Mouse (Mus musculus) forebrain, embryonic 12.5 days (tissue): ENCODE measurements at regions not wholly inside any gene's neighbourhood (a gene's known extent, or its start where the extent isn't known, plus 50 kb on each side); places are given as distances from the start of the nearest gene placed in this dataset.
"Not testable (repeated sequence)": the region's sequence is repeated elsewhere in the genome, so short reads cannot be mapped to it uniquely, and the experiment has no call there.

Experiments used
- ATAC-seq: fragments of 200-750 bp; cut with Nextera tagmentation; 2 replicates; pipeline ENCODE4 v1.8.0; 2017; ENCODE audit warnings: moderate TSS enrichment; ENCODE audit not compliant: low FRiP score
- H3K27ac ChIP-seq: fragments of 300-500 bp; sonication (generic); 2 replicates; pipeline ENCODE4 v1.5.1; 2016; ENCODE audit warnings: mild to moderate bottlenecking
- H3K27me3 ChIP-seq: fragments of 300-500 bp; sonication (generic); 2 replicates; pipeline ENCODE4 v1.6.1; 2016; ENCODE audit warnings: mild to moderate bottlenecking
- H3K36me3 ChIP-seq: fragments of 300-500 bp; sonication (generic); replicated peaks from 2 replicates; pipeline ENCODE4 v1.6.1; 2016; ENCODE audit warnings: mild to moderate bottlenecking
- H3K4me1 ChIP-seq: fragments of 300-500 bp; sonication (generic); 2 replicates; pipeline ENCODE4 v1.6.1; 2016
- H3K4me2 ChIP-seq: fragments of 300-500 bp; sonication (generic); 2 replicates; pipeline ENCODE4 v1.6.1; 2016; ENCODE audit warnings: mild to moderate bottlenecking, moderate library complexity
- H3K4me3 ChIP-seq: fragments of 300-500 bp; sonication (generic); replicated peaks from 2 replicates; pipeline ENCODE4 v1.5.1; 2016; ENCODE audit warnings: mild to moderate bottlenecking
- H3K9ac ChIP-seq: fragments of 300-500 bp; sonication (generic); 2 replicates; pipeline ENCODE4 v1.6.1; 2016; ENCODE audit warnings: mild to moderate bottlenecking
- H3K9me3 ChIP-seq: fragments of 300-500 bp; sonication (generic); 2 replicates; pipeline ENCODE4 v1.6.1; 2016
- WGBS: fragments of 180-500 bp; shearing (Covaris S2); methylation state at CpG from one replicate; pipeline ENCODE4 v1.1.7; 2016; 5-methylcytosine and 5-hydroxymethylcytosine counted together

DNA sequence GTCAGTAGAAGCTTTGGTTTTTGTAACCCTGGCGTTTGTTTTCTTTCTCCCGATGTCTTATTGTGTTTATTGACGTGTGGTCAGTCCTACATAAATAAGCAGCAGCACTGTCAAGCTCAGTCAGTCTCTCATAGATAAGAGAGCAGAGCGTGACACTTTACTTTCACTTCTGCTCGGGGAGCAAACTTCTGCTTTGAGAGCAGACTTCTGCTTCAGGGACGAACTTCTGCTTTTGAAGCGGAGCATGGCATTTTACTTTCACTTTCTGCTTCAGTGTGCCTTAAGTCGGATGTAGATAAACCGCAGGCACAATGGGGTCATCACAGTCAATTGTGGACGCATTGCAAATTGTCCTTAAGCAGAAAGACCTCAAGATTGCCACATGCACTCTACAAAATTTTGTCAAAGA, 466.0 kb downstream of the Gm11232 start:
- H3K36me3 ChIP-seq, result no peaks in the 10 kb centered on the region
- H3K4me2 ChIP-seq, result no peak overlapping the region
- H3K4me3 ChIP-seq, result no peak overlapping the region
- H3K9me3 ChIP-seq, result peaks cover 12% of the 10 kb centered on the region; the same call in 1 of the 2 replicates
- H3K9ac ChIP-seq, result no peak overlapping the region
- H3K27me3 ChIP-seq, result no peaks in the 10 kb centered on the region
- 96% methylated on average over 10 of the region's 10 CpGs for WGBS
- H3K4me1 ChIP-seq, result no peaks in the 10 kb centered on the region
- ATAC-seq, result no peak
- H3K27ac ChIP-seq, result no peak overlapping the region

DNA sequence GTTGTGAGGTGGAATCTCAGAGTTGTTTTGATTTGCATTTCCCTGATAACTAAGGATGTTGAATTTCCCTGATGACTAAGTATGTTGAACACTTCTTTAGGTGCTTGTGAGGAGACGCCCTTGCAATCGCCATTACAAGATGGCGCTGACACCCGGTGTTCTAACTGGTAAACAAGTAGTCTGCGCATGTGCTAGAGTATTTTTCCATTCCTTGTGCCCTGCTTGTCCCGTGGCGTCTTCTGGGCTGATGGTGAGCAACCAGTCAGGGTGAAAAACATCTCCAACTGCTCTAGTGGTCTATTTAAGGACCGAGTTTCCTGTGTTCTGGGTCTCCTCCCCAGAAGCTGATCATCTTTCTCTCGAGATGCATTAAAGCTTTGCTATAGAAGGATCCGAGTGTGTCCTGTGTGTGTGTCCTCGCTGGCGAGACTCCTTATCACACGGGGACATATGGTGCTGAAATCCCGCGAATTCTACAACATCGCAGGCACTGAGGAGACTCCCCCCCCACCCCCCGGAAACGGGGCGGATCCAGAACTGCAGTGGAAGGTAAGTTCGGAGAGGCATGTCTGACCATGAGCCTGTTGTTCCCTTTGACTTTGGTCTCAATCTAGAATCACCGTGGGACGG, 466.5 kb downstream of the Gm11232 start:
- not testable (repeated sequence) for H3K36me3 ChIP-seq, H3K4me1 ChIP-seq, H3K27me3 ChIP-seq, ATAC-seq, H3K4me3 ChIP-seq, H3K4me2 ChIP-seq, H3K27ac ChIP-seq, H3K9ac ChIP-seq
- H3K9me3 ChIP-seq, result peaks cover 12% of the 10 kb centered on the region; the same call in 1 of the 2 replicates
- WGBS, result 96% methylated on average over 22 of the region's 22 CpGs

DNA sequence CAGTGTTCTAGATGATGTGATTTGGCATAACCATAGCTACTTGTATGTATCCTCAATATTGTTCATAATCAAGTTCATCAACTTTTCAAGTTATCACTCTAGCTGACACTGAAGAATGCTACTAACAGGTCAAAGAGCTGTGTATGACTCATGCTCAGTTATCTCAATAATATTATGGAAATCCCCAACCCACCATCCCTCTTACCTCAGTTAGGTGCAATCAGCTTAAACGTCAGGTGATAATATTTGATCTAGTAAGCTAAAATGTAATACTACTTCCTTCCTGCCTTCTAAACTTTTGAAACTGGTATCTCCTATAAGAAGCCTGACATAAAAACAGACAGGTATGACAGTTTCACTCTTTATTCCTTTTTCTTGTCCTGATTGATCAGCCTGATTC, 474.6 kb downstream of the Gm11232 start:
- 90% methylated on average over 1 of the region's 1 CpGs for WGBS
- H3K27me3 ChIP-seq, result no peaks in the 10 kb centered on the region
- H3K9me3 ChIP-seq, result no peaks in the 10 kb centered on the region
- H3K4me3 ChIP-seq, result no peak overlapping the region
- H3K27ac ChIP-seq, result no peak overlapping the region
- no peaks in the 10 kb centered on the region for H3K4me1 ChIP-seq
- no peak for ATAC-seq
- H3K9ac ChIP-seq, result no peak overlapping the region
- no peak overlapping the region for H3K4me2 ChIP-seq
- no peaks in the 10 kb centered on the region for H3K36me3 ChIP-seq

DNA sequence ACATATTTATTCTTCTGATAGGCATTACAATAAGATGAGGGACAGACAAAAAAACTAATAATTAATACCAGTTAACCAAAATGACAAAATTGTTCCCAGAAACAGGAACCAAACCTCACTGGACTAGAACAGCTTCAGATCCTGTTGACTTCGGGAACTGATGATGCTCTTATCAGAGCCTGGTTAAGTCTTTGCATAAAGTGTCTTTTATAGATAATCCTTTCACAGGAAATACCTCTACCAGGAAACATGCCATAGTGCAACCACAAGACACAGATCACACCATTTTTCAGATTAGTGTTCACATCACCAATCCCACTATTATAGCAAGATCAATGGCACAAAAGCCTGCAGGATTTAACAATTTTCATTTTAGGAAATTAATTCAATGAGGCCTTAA, 478.1 kb downstream of the Gm11232 start:
- no peaks in the 10 kb centered on the region for H3K9me3 ChIP-seq
- WGBS, result 79% methylated on average over 1 of the region's 1 CpGs
- H3K9ac ChIP-seq, result no peak overlapping the region
- no peak overlapping the region for H3K27ac ChIP-seq
- H3K4me1 ChIP-seq, result no peaks in the 10 kb centered on the region
- no peaks in the 10 kb centered on the region for H3K27me3 ChIP-seq
- no peak for ATAC-seq
- no peaks in the 10 kb centered on the region for H3K36me3 ChIP-seq
- no peak overlapping the region for H3K4me3 ChIP-seq
- H3K4me2 ChIP-seq, result no peak overlapping the region

DNA sequence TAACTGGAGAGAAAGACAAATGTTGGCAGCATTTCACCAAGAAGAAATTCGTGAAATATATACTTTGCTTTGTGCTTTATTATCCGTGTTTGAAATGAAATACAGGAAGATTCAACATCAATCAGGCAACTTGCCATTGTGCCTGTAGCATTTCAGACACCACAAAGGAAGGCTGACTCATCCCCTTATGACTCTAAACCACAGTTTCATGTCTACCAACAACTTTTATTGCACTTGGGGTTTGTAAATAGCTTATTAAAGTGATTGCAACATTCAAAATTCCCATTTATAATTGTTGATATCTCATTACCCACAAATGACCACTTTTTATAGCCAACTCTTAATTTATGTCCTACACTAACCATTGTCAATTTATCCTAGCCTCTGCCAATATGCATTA, 497.9 kb downstream of the Gm11232 start:
- no peaks in the 10 kb centered on the region for H3K27me3 ChIP-seq
- no peak overlapping the region for H3K4me2 ChIP-seq
- no peak overlapping the region for H3K9ac ChIP-seq
- H3K4me3 ChIP-seq, result no peak overlapping the region
- WGBS, result 92% methylated on average over 2 of the region's 2 CpGs
- no peak overlapping the region for H3K27ac ChIP-seq
- ATAC-seq, result no peak
- no peaks in the 10 kb centered on the region for H3K4me1 ChIP-seq
- no peaks in the 10 kb centered on the region for H3K36me3 ChIP-seq
- H3K9me3 ChIP-seq, result no peaks in the 10 kb centered on the region

DNA sequence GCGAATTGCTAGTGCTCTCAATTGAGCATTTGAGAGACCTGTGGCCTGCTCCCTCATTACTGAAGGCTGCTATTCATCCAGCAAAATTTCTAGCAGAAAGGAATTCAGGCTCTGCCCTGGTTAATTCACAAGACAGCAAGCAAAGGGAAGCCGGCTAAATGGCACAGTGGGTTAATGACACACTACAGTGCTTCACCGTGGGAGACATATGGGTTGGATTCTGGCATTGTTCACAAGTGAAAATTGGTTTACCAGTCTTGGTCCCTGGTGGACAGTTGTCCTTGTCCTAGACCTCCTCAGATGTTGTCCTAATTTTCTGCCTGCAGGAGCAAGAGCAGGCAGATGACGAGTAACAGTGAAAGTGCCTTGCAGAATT, 527.3 kb downstream of the Gm11232 start:
- WGBS, result 3% methylated on average over 4 of the region's 4 CpGs
- Histone ChIP-seq H3K36me3 (no peaks in the 10 kb centered on the region), H3K4me1 (peaks cover 12% of the 10 kb centered on the region), H3K9ac (no peak overlapping the region), H3K9me3 (no peaks in the 10 kb centered on the region), H3K27me3 (no peaks in the 10 kb centered on the region), H3K4me3 (no peak overlapping the region), H3K4me2 (no peak overlapping the region), H3K27ac (peak overlapping the region; percentile 86)
- ATAC-seq, result peak; percentile 91

DNA sequence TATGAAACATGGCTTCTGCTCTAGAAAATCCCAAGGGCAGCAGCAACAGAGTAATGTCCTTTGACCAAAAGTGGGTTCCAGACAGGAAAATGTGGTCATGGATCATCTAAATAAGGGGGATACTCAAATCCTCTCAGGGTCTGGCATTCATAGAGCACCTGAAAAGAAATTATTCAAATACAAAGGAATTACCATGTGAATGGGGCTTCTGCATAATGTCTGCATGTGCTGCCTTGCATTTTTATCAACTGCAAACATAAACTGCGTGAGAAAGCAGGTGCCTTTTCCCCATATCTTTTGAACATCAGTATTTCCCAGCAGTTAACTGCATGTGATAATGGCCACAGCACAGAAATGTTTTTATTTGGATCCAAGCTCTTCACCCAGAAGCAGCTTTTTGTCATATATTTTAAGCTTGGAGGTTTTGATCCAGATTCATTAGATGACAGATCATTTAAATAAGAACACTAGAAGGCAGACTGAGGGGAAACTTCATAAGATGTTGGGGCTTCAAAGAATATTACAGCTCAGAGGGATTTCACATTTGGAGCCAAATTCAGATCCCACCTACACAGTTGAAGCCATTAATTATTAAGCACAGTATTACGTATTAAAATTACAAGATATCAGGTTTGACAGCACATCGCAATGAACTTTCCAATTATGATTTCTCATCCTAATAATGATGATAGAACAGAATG, 527.8 kb downstream of the Gm11232 start:
- H3K27ac ChIP-seq, result peak overlapping the region; percentile 86
- ATAC-seq, result peak; percentile 81
- H3K27me3 ChIP-seq, result no peaks in the 10 kb centered on the region
- H3K4me1 ChIP-seq, result peaks cover 12% of the 10 kb centered on the region
- H3K4me2 ChIP-seq, result no peak overlapping the region
- no peak overlapping the region for H3K4me3 ChIP-seq
- WGBS, result 21% methylated on average over 3 of the region's 3 CpGs
- H3K36me3 ChIP-seq, result no peaks in the 10 kb centered on the region
- no peaks in the 10 kb centered on the region for H3K9me3 ChIP-seq
- H3K9ac ChIP-seq, result no peak overlapping the region

DNA sequence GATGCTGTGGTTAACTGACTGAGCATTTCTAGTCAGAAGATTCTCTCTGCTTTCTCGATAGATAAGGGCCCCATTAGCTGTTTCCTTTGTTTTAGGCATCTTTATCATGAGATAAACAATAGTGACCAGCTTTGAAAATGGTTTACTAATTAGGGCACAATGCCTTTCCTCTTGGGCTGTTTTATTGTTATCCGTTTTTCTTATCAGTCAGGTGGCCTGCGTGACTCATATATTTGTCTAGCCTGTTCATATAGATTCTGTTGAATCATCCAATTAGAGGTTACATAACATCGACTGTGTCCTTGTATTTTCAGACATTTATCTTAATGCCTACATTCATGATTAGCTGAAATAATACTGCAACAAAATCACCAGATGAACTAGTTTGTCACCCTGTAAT, 531.1 kb downstream of the Gm11232 start:
- Histone ChIP-seq H3K4me3 (no peak overlapping the region), H3K4me1 (peaks cover 12% of the 10 kb centered on the region), H3K27me3 (no peaks in the 10 kb centered on the region), H3K9ac (no peak overlapping the region), H3K27ac (no peak overlapping the region), H3K36me3 (no peaks in the 10 kb centered on the region), H3K4me2 (no peak overlapping the region), H3K9me3 (no peaks in the 10 kb centered on the region)
- 75% methylated on average over 4 of the region's 4 CpGs for WGBS
- no peak for ATAC-seq

DNA sequence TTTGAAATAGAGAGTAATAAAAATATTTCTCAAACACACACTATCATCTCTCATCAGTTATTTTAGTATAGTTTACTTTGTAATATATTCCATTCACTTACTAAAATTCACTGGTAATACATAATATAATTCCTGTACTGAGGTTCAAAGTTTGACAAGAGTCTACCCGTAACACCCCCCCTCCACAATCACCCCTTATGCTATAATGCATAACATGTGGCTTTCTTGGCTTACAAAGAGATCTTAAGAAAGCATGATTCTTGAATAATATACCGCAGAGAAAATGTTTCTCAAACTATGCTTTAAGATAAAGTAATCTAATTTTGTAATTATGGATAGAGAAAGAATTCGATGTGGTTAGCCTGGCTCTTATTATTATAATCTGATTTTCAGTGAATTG, 539.7 kb downstream of the Gm11232 start:
- no peaks in the 10 kb centered on the region for H3K4me1 ChIP-seq
- no peak overlapping the region for H3K4me3 ChIP-seq
- no peak for ATAC-seq
- H3K27me3 ChIP-seq, result no peaks in the 10 kb centered on the region
- H3K27ac ChIP-seq, result no peak overlapping the region
- H3K36me3 ChIP-seq, result no peaks in the 10 kb centered on the region
- WGBS, result 78% methylated on average over 3 of the region's 3 CpGs
- H3K4me2 ChIP-seq, result no peak overlapping the region
- H3K9ac ChIP-seq, result no peak overlapping the region
- no peaks in the 10 kb centered on the region for H3K9me3 ChIP-seq

DNA sequence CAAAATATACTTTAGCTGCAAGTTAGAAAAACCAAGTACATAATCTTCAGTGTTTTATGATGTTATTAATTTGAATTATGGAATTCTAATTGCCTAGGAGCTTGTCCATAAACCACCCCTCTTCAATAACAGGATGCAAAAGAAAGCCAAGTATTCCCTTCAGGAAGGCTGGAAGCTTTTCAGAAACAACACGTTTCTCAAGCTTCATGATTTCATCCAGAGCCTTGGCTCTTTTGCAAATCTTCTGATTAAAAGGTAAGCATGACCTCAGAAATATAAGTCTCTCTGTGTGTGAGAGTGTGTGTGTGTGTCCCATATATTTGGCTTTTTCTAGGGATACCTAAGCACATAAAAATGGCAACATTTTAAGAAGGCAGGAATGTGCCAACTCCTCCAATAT, 570.0 kb downstream of the Gm11232 start:
- no peaks in the 10 kb centered on the region for H3K4me1 ChIP-seq
- H3K4me2 ChIP-seq, result no peak overlapping the region
- H3K36me3 ChIP-seq, result no peaks in the 10 kb centered on the region
- no peak overlapping the region for H3K27ac ChIP-seq
- ATAC-seq, result no peak
- H3K9me3 ChIP-seq, result no peaks in the 10 kb centered on the region
- no peak overlapping the region for H3K9ac ChIP-seq
- H3K27me3 ChIP-seq, result no peaks in the 10 kb centered on the region
- H3K4me3 ChIP-seq, result no peak overlapping the region
- 72% methylated on average over 1 of the region's 1 CpGs for WGBS

DNA sequence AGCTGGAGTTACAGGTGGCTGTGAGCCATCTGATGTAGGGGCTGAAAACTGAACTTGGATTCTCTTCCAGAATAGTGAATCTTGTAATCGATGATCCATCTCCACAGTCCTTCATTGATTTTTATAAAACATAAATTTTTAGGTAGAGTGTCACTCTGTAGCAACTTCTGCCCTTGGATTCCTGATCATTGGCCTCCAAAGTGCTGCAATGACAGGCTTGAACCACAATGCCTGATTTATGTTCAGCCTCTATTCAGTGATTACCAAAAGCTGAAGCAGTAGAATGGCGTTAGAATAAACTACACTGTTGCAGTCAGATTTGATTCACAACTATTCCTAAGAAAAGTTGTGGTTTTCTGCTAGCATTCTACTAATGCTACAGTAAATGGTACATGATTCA, 580.1 kb downstream of the Gm11232 start:
- no peaks in the 10 kb centered on the region for H3K27me3 ChIP-seq
- H3K9ac ChIP-seq, result no peak overlapping the region
- no peak overlapping the region for H3K27ac ChIP-seq
- no peaks in the 10 kb centered on the region for H3K36me3 ChIP-seq
- no peaks in the 10 kb centered on the region for H3K9me3 ChIP-seq
- H3K4me2 ChIP-seq, result no peak overlapping the region
- H3K4me1 ChIP-seq, result no peaks in the 10 kb centered on the region
- WGBS, result 95% methylated on average over 2 of the region's 2 CpGs
- ATAC-seq, result no peak
- H3K4me3 ChIP-seq, result no peak overlapping the region

DNA sequence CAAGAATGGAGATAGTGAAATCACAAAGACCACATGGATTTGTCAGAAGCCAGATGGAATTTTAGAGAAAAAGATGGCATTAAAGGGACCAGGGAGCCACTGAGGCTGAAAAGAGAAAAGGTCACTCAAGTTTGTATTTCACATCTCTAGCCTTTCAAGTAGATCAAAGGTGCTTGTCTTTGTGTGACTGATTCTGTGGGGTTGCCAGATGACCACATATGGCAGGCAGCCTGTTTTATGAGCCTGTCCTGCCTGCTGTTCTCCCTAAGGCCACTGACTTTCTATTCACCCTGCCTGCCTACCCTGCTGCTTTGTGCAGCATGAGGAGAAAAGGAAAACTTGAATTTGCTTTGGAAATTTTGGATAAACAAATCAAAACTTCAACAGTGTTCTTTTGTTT, 592.0 kb downstream of the Gm11232 start:
- Histone ChIP-seq H3K4me2 (no peak overlapping the region), H3K27me3 (no peaks in the 10 kb centered on the region), H3K27ac (no peak overlapping the region), H3K36me3 (no peaks in the 10 kb centered on the region), H3K9me3 (no peaks in the 10 kb centered on the region), H3K4me3 (no peak overlapping the region), H3K9ac (no peak overlapping the region), H3K4me1 (no peaks in the 10 kb centered on the region)
- ATAC-seq, result no peak

DNA sequence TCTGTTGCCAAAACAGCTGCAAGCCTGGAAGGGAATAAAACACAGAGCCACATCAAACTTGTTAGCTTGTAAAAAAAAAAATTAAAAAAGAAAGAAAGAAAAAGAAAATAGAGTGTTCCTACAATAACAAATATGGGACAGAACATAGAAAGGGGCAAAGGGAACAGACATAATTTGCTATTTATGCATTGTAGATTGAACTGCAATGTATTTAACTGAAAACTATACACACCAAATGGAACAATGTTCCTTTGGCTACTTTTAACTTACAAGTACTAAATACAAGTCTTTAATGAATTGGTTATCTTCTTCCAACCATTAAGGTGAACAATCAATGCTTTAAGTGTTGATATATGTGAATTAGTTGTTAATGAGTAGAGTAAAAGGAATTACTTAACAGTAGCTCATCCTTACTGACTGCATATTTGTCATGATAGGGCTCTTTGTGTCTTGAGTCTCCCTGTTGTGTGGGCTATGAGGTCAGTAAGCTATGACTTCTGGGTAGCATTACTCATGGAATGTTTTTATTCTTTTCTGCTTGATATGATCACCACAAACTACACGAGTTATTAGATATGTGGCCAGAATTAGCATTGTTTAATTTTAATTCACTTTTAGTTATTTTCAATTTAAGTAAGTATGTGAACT, 597.0 kb upstream of the Megf9 start:
- ATAC-seq, result no peak

More for the DNA sequence above, 597.0 kb upstream of the Megf9 start:
- Histone ChIP-seq H3K27ac (no peak overlapping the region), H3K36me3 (no peaks in the 10 kb centered on the region), H3K4me3 (no peak overlapping the region), H3K4me2 (no peak overlapping the region), H3K4me1 (peaks cover 3% of the 10 kb centered on the region; the same call in 1 of the 2 replicates), H3K27me3 (no peaks in the 10 kb centered on the region), H3K9ac (no peak overlapping the region), H3K9me3 (no peaks in the 10 kb centered on the region)
- 64% methylated on average over 1 of the region's 1 CpGs for WGBS
